Mouse (Mus musculus) ovary, adult 18-20 months (tissue): ENCODE measurements at regions not wholly inside any gene's neighbourhood (a gene's known extent, or its start where the extent isn't known, plus 50 kb on each side); places are given as distances from the start of the nearest gene placed in this dataset.

ENCODE experiments used
- DNase-seq: peaks from one replicate; pipeline ENCODE4 v3.0.0; 2022; ENCODE audit warnings: low spot score, mixed read lengths

DNA sequence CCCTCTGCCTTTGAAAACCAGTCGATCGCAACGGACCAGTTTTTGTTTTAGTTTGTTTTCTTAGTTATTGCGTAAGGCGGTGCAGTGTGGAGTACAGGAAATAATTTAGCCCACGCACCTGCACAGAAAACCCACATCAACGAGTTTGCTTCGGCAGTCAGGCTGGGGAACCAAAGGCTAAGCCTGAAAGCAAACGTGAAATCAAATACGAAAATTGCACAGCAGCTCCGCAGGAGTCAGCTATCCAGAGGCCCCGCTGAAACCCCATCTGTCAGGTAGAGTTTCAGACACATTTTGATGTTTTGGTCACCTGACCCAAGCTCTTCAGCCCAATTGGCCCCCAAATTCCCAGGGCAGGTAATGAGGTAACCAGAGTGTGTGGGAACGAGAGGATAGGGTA lies 435.6 kb upstream of the Atp11b start:
- no peak for DNase-seq

DNA sequence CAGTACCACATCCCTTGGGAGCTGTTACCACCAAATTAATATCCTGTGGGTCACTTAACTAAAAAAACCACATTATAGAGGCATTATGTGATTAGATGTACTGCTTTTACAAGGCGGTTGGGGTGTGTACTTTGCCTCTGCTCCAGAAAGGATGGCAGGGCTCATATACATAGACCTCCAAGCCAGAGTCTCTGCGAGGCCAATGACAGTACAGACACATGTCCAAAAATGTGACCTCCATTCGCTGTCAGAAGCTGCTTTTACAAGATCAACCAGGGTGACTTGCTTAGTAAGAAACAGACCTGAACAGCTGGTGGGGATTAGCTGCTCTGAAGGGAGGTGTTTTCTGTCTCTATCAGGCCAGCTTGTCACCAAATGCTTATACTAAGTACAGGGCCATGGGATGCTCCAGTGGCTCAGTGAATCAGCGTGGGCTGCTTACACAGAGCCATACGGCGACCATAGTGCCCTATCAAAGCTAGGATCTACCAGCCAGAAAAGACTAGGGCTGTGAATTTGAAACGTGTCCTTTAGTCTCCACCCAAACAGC lies 433.0 kb upstream of the Atp11b start:
- DNase-seq: no peak

DNA sequence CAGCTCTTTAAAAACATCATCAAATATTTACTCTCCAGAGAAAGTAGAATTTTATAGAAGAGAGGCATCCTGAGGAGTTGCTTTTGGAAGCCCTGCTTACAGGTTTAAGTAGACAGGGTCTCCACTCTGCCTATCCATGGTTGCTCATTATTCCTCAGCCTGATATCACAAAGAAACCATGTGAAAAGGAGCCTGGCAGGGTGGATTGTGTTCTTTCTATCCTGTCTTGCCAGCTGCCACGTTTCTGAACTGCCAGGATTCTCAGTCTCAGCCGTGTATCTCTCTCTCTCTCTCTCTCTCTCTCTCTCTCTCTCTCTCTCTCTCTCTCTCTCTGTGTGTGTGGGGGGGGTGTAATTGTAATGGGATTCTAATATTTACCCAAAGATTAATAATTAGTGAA lies 431.9 kb upstream of the Atp11b start:
- DNase-seq: no peak

DNA sequence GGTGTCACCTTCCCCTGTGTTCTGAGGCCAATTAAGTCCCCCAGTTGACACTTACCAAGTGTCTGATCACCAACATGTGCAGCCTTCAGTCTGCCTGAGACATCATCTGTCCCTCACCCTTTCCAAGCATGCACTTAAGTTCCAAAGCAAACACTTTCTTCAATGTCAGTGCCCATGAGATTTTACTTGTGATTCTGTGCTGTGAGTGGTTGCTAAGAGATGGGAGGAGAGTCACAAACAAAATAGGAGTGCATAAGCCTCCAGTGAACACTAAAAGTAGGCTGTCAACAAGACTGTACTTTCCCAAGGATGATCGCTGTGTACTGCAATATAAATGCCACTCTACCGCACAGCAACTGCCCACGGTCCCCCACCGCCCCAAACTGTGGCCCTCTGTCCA lies 431.0 kb upstream of the Atp11b start:
- DNase-seq: no peak

DNA sequence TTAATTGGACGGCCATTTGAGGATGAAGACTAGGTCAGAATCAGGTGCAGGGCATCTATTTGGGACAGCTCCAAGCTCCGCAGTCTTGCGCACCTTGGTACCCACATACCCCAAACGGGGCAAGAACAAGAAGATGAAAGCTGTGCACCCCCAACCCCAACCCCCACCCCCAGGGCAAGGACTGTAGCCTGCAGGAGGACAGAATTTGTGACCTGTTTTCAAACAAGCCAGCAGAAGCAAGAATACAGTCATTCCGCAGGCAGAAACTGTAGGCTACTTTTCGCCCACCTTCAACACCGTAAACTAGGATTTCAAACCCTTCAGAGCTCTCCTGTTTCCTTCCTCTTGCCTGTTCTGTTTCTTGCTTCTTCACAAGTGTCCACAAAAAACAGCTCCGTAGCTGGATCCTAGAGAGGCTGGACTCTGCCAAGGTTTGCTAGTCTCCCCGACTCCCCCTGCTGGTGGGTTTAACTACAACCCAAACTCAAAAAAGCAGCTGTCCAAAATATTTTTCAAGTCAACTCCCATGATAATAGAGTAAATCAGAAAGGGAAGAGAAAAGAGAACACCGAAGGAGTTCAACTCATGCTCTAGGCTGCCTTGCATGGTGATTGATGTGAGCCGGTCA lies 430.3 kb upstream of the Atp11b start:
- DNase-seq: no peak

DNA sequence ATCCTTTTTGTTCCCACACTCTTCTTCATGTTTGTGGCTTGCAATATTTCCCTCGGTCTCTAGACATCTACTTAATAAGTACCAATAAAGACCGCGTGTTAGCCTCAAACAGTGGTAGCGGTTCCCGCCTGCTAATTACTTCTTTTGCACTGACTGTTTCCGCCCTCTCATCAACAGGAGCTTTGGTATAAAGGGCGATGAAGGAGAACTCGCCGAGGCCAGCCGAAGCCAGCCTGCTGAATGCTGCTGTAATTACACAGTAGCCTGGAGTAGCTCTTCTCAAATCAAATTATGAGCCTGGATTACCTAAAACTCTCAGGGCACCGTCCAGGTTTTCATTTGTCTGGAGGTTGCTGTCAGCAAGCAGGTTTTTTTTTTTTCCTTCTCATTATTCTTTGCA lies 429.7 kb upstream of the Atp11b start:
- DNase-seq: no peak

GRCm38 (mm10) chr3:35332534-35333272 lies 421.2 kb upstream of the Atp11b start:
- no peak for DNase-seq

- no peak for DNase-seq
These were observed 419.9 kb upstream of the Atp11b start for GRCm38 (mm10) chr3:35334017-35334416.

- no peak for DNase-seq
These were observed 419.4 kb upstream of the Atp11b start for GRCm38 (mm10) chr3:35334546-35334945.

DNA sequence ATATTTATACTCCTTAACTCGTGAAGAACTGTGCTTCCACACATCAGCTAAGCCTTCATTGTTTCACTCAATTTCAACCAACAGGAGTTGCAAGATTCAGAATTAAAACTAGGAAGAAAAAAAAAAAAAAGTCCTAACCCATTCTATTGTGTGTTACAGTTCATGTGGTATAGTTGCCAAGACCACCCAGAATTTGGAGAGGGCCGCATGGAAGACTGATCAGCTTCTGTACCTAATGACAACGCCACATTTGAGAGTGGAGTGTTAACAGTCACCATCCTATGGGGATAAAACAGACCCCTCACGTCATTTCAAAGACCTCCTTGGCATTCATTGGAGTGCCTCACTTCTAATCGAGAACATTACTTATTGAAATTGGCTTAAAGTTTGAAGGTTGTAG lies 418.1 kb upstream of the Atp11b start:
- DNase-seq: no peak

- DNase-seq: no peak
These were observed 413.4 kb upstream of the Atp11b start for GRCm38 (mm10) chr3:35340525-35340924.

GRCm38 (mm10) chr3:35340935-35341800 lies 412.7 kb upstream of the Atp11b start:
- no peak for DNase-seq

- no peak for DNase-seq
These were observed 412.1 kb upstream of the Atp11b start for GRCm38 (mm10) chr3:35341840-35342239.

DNA sequence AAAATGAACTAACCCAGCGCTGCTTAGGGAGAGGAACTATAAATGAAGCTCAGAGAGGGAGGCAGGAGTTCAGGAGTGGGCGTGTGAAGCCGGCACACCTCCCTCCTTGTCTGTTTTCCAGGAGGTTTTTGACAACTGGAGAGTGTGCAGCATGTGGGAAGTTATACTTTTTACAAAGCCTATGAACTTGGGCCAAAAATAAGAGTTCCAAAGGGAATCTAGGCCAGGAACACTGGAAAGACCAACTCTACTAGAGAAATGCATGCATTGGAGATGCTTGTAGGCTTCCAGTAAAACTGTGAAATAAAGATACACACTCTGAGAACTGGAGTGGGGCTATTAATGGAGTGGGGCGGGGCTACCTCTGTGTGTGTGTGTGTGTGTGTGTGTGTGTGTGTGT lies 411.3 kb upstream of the Atp11b start:
- DNase-seq: no peak

DNA sequence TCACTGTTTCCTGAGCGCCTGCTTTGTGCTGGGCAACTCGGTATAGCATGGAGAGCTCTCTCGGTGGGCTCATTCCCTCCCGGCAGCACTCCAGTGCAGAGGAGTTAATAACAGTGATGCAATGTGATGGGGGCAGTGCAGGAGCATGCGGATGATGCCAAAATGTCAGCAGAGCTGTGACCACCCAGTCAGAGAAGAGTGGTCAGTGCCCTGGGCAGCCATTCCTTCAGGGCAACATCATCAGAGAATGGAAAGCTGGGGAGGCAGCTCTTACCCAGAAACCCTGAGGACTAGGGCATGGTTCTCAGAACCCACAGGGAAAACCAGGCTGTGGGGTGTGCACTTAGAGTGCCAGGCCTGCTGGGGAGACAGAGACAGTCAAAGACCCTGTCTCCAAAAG lies 410.0 kb upstream of the Atp11b start:
- DNase-seq: no peak

- DNase-seq: no peak
These were observed 404.8 kb upstream of the Atp11b start for GRCm38 (mm10) chr3:35349114-35349513.

DNA sequence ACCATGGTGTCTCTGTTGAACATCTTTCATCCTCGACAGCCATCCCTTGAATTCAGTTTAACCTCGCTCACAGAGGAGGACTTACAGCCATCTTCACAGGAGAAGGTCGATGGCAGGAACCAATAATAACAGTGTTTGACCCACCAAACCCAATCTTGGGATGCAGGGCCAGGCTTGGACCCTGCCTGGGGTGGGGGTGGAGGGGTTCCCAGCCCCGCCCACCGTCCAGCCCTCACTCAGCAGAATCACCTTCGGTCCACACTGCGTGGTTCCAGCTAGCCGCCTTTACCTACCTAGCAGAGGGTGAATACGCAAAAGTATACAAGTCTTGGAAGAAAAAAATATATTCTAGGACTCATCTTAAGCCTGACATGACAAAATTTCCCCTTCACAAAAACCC lies 400.5 kb upstream of the Atp11b start:
- no peak for DNase-seq

- no peak for DNase-seq
These were observed 400.0 kb upstream of the Atp11b start for GRCm38 (mm10) chr3:35353920-35354319.

GRCm38 (mm10) chr3:35354356-35354755 lies 399.6 kb upstream of the Atp11b start:
- DNase-seq: no peak

DNA sequence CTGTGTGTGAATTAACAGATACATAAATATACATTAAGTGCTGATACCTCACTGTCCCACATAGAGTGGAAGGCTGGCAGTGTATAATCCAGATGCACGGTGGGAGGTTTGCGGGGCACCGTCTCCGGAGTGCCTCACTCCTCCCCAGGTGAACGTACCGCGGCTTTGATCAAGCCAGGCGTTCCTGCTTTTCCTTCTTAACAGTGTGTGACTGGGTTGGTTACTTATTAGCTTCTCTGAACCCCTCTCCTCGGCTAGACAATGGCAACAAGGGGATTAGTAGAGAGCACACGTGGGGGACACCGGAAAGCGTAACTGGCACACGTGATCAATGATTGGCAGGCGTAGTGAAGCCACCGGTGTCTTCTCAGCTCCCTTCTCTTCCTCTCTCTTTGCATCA lies 396.8 kb upstream of the Atp11b start:
- DNase-seq: no peak

DNA sequence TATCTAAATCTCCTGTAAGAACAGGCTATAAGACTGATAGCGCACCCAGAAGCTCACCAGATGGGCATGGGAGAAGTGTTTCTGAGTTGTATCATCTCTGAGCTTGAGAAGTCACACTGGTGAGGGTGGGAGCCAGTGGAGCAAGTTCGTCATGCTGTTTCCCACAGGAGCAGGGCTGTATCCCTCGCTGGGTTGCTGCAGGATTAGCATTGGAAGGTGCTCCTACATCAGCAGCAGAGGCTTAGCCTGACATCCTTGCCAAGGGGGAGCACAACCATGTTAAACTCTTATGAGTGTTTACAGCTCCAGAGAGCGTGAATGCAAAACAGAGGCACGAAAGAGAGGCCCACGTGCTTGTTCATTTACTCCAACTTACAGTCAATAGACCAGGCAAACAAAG lies 395.4 kb upstream of the Atp11b start:
- no peak for DNase-seq

DNA sequence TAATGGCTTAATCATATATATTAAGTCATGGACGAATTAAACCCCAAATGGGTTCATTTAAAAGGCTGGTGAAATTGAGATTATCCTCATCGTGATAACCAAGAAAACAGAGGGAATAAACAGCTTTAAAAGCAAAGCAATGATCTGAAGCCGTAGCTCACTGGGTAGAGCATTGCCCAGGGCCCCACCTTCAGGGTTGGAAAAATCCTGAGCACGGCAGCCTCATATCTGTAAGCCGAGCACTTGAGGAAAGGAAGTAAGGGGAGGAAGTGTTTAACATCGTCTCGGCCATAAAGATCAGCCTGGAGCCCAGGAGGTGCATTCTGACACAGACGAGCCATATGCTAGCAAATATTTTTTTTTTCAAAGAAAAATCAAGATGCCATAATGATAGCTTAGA lies 394.6 kb upstream of the Atp11b start:
- no peak for DNase-seq

- no peak for DNase-seq
These were observed 393.4 kb upstream of the Atp11b start for GRCm38 (mm10) chr3:35360515-35360914.
